In the genomic region with DNA sequence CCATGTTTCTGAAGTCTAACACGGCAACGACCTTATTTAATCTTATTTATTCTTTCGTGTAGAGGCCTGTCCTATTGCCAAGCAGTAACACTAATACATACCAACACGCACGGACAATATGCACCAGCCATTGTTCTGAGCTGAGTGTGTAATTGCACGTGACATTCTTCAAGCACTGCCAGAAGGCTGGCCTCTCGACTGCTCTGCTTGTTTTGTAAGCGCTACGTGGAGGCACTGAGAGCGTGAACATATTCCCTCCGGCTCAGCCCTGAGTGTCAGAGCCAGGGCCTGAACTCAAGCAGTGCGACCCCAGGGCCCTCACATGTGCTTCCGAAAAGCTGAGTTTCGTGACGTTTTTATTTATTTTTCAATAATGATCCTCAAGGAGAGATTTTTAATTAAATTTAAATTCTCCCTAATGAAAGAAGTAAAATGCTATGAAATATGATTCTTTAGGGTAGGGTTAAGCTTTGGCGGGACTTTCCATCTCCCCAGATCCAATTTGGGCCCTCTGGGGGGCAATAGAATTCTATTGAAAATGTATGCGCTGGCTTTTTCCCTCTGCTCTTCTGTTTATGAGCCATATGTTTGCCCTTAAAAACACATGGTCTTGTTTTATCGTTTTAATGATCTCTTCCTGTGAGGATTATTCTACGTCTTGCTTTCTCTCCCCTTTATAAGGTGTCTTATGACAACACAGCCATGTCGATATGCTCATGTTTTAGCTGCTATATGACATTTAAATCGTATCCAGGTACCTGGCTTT, we compare ENCODE assay signal across 11 mouse cellular contexts. TPM values are rescaled to one million over a fixed set of nuclear protein-coding genes. Genes with fewer than 3 reads are reported as not detected.
DNase-seq lines count a peak whose midpoint lies in the region; ATAC-seq and TF ChIP-seq lines count a peak whose summit lies in the region.
"Had no signal": no experiment of that assay in that cellular context is flagged by ENCODE, and none has a peak within 500 bp of the region (broad histone marks: within the 10 kb centered on the region; RNA-seq: fewer than 3 reads in every experiment).

No protein-coding gene starts in this region.

- H3K4me2 ChIP-seq in limb, embryonic 12.5 days: no peak overlapping the region
- no peak overlapping the region for H3K4me2 ChIP-seq in stomach, embryonic 14.5 days (replicated peaks; ENCODE audit: low read depth, low read length)

- 21% methylated on average over 21 of the region's 21 CpGs for WGBS in limb, embryonic 12.5 days
- WGBS in stomach, embryonic 14.5 days: 75% methylated on average over 21 of the region's 21 CpGs

- peak; percentile 85 for ATAC-seq in limb, embryonic 12.5 days (ENCODE audit: insufficient number of reproducible peaks, insufficient read depth, low FRiP score, low TSS enrichment, low read depth)
- no peak for ATAC-seq in stomach, embryonic 14.5 days (ENCODE audit: insufficient number of reproducible peaks, insufficient read depth, low FRiP score, low read depth)
- ATAC-seq: liver, postnatal 0 days had no signal

- peak overlapping the region; percentile 25; the same call in 1 of the 2 replicates for H3K27ac ChIP-seq in layer of hippocampus, adult 2 months
- peak overlapping the region; percentile 38 for H3K27ac ChIP-seq in embryonic fibroblast, embryonic 13.5 days (ENCODE audit: insufficient read depth, low read length)
- H3K27ac ChIP-seq in limb, embryonic 12.5 days: peak overlapping the region; percentile 79
- H3K27ac ChIP-seq in stomach, embryonic 14.5 days (ENCODE audit: low read length): peak overlapping the region; percentile 15

- TF ChIP-seq POLR2A in embryonic fibroblast, embryonic 13.5 days (IDR thresholded peaks at IDR 0.05; ENCODE audit: low read depth, low read length): no peak

- H3K4me3 ChIP-seq in layer of hippocampus, adult 2 months: no peak overlapping the region
- H3K4me3 ChIP-seq in embryonic fibroblast, embryonic 13.5 days (ENCODE audit: insufficient read depth, low read length): no peak overlapping the region
- H3K4me3 ChIP-seq in limb, embryonic 12.5 days (replicated peaks): no peak overlapping the region
- H3K4me3 ChIP-seq in stomach, embryonic 14.5 days (ENCODE audit: low read depth, low read length): no peak overlapping the region

- TF ChIP-seq CTCF in layer of hippocampus, adult 2 months (conservative IDR thresholded peaks at IDR 0.05): peak; percentile 15; the same call in 1 of the 2 replicates
- TF ChIP-seq CTCF in embryonic fibroblast, embryonic 13.5 days (IDR thresholded peaks at IDR 0.05; ENCODE audit: borderline replicate concordance, insufficient read depth, low read length): no peak

- H3K9ac ChIP-seq in limb, embryonic 12.5 days (replicated peaks): no peak overlapping the region
- H3K9ac ChIP-seq in stomach, embryonic 14.5 days (replicated peaks; ENCODE audit: low read depth, low read length): no peak overlapping the region
- H3K9ac ChIP-seq: liver, postnatal 0 days had no signal

- H3K4me1 ChIP-seq in embryonic fibroblast, embryonic 13.5 days (ENCODE audit: control insufficient read depth, insufficient read depth, low read length): peaks cover 10% of the 10 kb centered on the region
- peaks cover 85% of the 10 kb centered on the region for H3K4me1 ChIP-seq in limb, embryonic 12.5 days (replicated peaks)
- H3K4me1 ChIP-seq in stomach, embryonic 14.5 days (ENCODE audit: control insufficient read depth, insufficient read depth, low read length): peaks cover 36% of the 10 kb centered on the region

- no peaks in the 10 kb centered on the region for H3K9me3 ChIP-seq in limb, embryonic 12.5 days
- no peaks in the 10 kb centered on the region for H3K9me3 ChIP-seq in stomach, embryonic 14.5 days (ENCODE audit: control insufficient read depth, low read depth, low read length)

- no peaks in the 10 kb centered on the region for H3K27me3 ChIP-seq in limb, embryonic 12.5 days
- H3K27me3 ChIP-seq in stomach, embryonic 14.5 days (ENCODE audit: control insufficient read depth, insufficient read depth, low read length): no peaks in the 10 kb centered on the region
- H3K27me3 ChIP-seq: CH12.LX had no signal

- H3K36me3 ChIP-seq in limb, embryonic 12.5 days: peaks cover 43% of the 10 kb centered on the region
- H3K36me3 ChIP-seq in stomach, embryonic 14.5 days (ENCODE audit: control insufficient read depth, insufficient read depth, low read length): no peaks in the 10 kb centered on the region; the same call in 1 of the 2 replicates

- no peak for DNase-seq in layer of hippocampus, adult 2 months (ENCODE audit: low spot score in 2 of 2)
- DNase-seq in layer of hippocampus, postnatal 14 days (ENCODE audit: low spot score in 2 of 2): no peak
- no peak for DNase-seq in testis, postnatal 14 days (ENCODE audit: low spot score)
- no peak for DNase-seq in frontal cortex, postnatal 14 days (ENCODE audit: low spot score in 2 of 2)
- DNase-seq in right cerebral cortex, adult 18-20 months: no peak
- DNase-seq: kidney, postnatal 4 days; liver, postnatal 0 days had no signal

RNA-seq across cellular contexts. Expression of a gene that starts 52.5 kb away (rescaled TPM):
- 10 to 100 TPM; 15.2 to 17.3 TPM for total RNA-seq in layer of hippocampus, adult 2 months (2021)
- total RNA-seq in layer of hippocampus, postnatal 14 days (2021): 10 to 100 TPM; 19.2 to 20.9 TPM
- 52.8 and 67.1 TPM in 2 replicates for polyA plus RNA-seq in embryonic fibroblast, embryonic 13.5 days (2011; ENCODE audit: insufficient read length, low read depth, missing spikeins)
- polyA plus RNA-seq in limb, embryonic 12.5 days (2016; fragmentation: Nextera tagmentation; extraction: Ambion mirVana): 247 and 253 TPM in 2 replicates
- polyA plus RNA-seq in stomach, embryonic 14.5 days (2014; fragmentation: Nextera tagmentation; extraction: Ambion mirVana): 92.6 and 99.7 TPM in 2 replicates

Comparison
In these comparisons a context has a peak if more than half of its experiments do, and no peak if none do; other contexts are left out.
1. H3K27ac ChIP-seq: peak in every context shown above with its lines; median percentile 79 in limb, embryonic 12.5 days; 38 in embryonic fibroblast, embryonic 13.5 days; 25 in layer of hippocampus, adult 2 months; 15 in stomach, embryonic 14.5 days.